27 mouse cellular contexts compared by ENCODE assay signal in genomic region chr5:129417516-129417915, GRCm38 (mm10).
DNase-seq lines count a peak whose midpoint lies in the region; ATAC-seq and TF ChIP-seq lines count a peak whose summit lies in the region.
"Had no signal": no experiment of that assay in that cellular context is flagged by ENCODE, and none has a peak within 500 bp of the region (broad histone marks: within the 10 kb centered on the region; RNA-seq: fewer than 3 reads in every experiment).

No protein-coding gene starts in this region.

- DNase-seq in frontal cortex, adult 2 months (ENCODE audit: extremely low spot score in 1 of 2, low spot score in 1 of 2): peak; percentile 16 to 31
- peak; percentile 55 for DNase-seq in lung, embryonic 14.5 days
- DNase-seq in lung, postnatal 4 days: no peak
- peak; percentile 51 for DNase-seq in embryonic facial prominence, embryonic 14.5 days (ENCODE audit: low spot score)
- DNase-seq in stomach, postnatal 0 days (ENCODE audit: low spot score): no peak
- no peak for DNase-seq in cerebellum, adult 18-20 months
- no peak for DNase-seq in adipocyte (ENCODE audit: low spot score)
- DNase-seq: adrenal gland, postnatal 10 days; cerebellum, adult 9-10 months; cerebellum, postnatal 36 days; gastrocnemius, postnatal 10 days; kidney, adult 8-10 months; kidney, postnatal 14 days; layer of hippocampus, adult 9-11 months; lung, postnatal 36 days; right cerebral cortex, adult 18-20 months had no signal

- H3K4me2 ChIP-seq in lung, embryonic 14.5 days: no peak overlapping the region
- no peak overlapping the region for H3K4me2 ChIP-seq in embryonic facial prominence, embryonic 14.5 days (ENCODE audit: low read depth, low read length)
- no peak overlapping the region for H3K4me2 ChIP-seq in stomach, postnatal 0 days (replicated peaks; ENCODE audit: low read depth)
- H3K4me2 ChIP-seq: embryonic facial prominence, embryonic 12.5 days; limb, embryonic 13.5 days; liver, embryonic 11.5 days; midbrain, embryonic 12.5 days; neural tube, embryonic 12.5 days had no signal

- ATAC-seq in frontal cortex, adult (ENCODE audit: low TSS enrichment): no peak
- no peak for ATAC-seq in lung, embryonic 14.5 days (ENCODE audit: insufficient read depth)
- no peak for ATAC-seq in embryonic facial prominence, embryonic 14.5 days (ENCODE audit: low read depth)
- ATAC-seq in stomach, postnatal 0 days (ENCODE audit: low FRiP score, low TSS enrichment): no peak
- ATAC-seq: CD4-positive, CD25-positive, alpha-beta regulatory T cell, adult 4 months; forebrain, embryonic 14.5 days; hindbrain, embryonic 16.5 days had no signal

- peaks cover 12% of the 10 kb centered on the region; the same call in 1 of the 2 replicates for H3K4me1 ChIP-seq in lung, embryonic 14.5 days (ENCODE audit: insufficient read depth)
- H3K4me1 ChIP-seq in embryonic facial prominence, embryonic 14.5 days (ENCODE audit: control insufficient read depth, insufficient read depth, low read length): 0 out of 2 replicates have a peak, but pooled peaks cover 5% of the 10 kb centered on the region
- H3K4me1 ChIP-seq in stomach, postnatal 0 days (replicated peaks; ENCODE audit: control insufficient read depth, insufficient read depth): no peaks in the 10 kb centered on the region
- H3K4me1 ChIP-seq: megakaryocyte, embryonic 14.5 days; midbrain, embryonic 12.5 days; neural tube, embryonic 12.5 days had no signal

- H3K36me3 ChIP-seq in lung, embryonic 14.5 days (ENCODE audit: insufficient read depth): no peaks in the 10 kb centered on the region
- H3K36me3 ChIP-seq in embryonic facial prominence, embryonic 14.5 days (ENCODE audit: control insufficient read depth, insufficient read depth, low read length): no peaks in the 10 kb centered on the region
- H3K36me3 ChIP-seq in stomach, postnatal 0 days (ENCODE audit: control insufficient read depth, insufficient read depth, low read length): no peaks in the 10 kb centered on the region
- H3K36me3 ChIP-seq: embryonic facial prominence, embryonic 12.5 days; limb, embryonic 13.5 days; midbrain, embryonic 12.5 days; neural tube, embryonic 12.5 days had no signal

- no peaks in the 10 kb centered on the region for H3K27me3 ChIP-seq in lung, embryonic 14.5 days (ENCODE audit: insufficient read depth, low read length)
- H3K27me3 ChIP-seq in embryonic facial prominence, embryonic 14.5 days (replicated peaks; ENCODE audit: control insufficient read depth, insufficient read depth, low read length): no peaks in the 10 kb centered on the region
- H3K27me3 ChIP-seq in stomach, postnatal 0 days (ENCODE audit: control insufficient read depth, insufficient read depth, low read length): no peaks in the 10 kb centered on the region
- H3K27me3 ChIP-seq: embryonic facial prominence, embryonic 12.5 days; limb, embryonic 13.5 days; megakaryocyte, embryonic 14.5 days; midbrain, embryonic 12.5 days; neural tube, embryonic 12.5 days had no signal

- H3K4me3 ChIP-seq in lung, embryonic 14.5 days (ENCODE audit: low read depth, low read length): no peak overlapping the region
- no peak overlapping the region for H3K4me3 ChIP-seq in embryonic facial prominence, embryonic 14.5 days (ENCODE audit: low read depth, low read length)
- no peak overlapping the region for H3K4me3 ChIP-seq in stomach, postnatal 0 days (ENCODE audit: low read depth, low read length)
- H3K4me3 ChIP-seq: embryonic facial prominence, embryonic 12.5 days; limb, embryonic 13.5 days; megakaryocyte, embryonic 14.5 days; midbrain, embryonic 12.5 days; myocyte; neural tube, embryonic 12.5 days had no signal

- no peak for TF ChIP-seq EP300 in stomach, postnatal 0 days (optimal IDR thresholded peaks at IDR 0.05)

- no peaks in the 10 kb centered on the region for H3K9me3 ChIP-seq in lung, embryonic 14.5 days (ENCODE audit: low read depth, low read length)
- H3K9me3 ChIP-seq in embryonic facial prominence, embryonic 14.5 days (ENCODE audit: control insufficient read depth, low read length): no peaks in the 10 kb centered on the region
- no peaks in the 10 kb centered on the region for H3K9me3 ChIP-seq in stomach, postnatal 0 days (ENCODE audit: control insufficient read depth, low read length)
- H3K9me3 ChIP-seq: embryonic facial prominence, embryonic 12.5 days; limb, embryonic 13.5 days; midbrain, embryonic 12.5 days; neural tube, embryonic 12.5 days had no signal

- WGBS in lung, embryonic 14.5 days: 28% methylated on average over 3 of the region's 3 CpGs
- 50% methylated on average over 3 of the region's 3 CpGs for WGBS in embryonic facial prominence, embryonic 14.5 days
- 30% methylated on average over 3 of the region's 3 CpGs for WGBS in stomach, postnatal 0 days

- H3K9ac ChIP-seq in lung, embryonic 14.5 days: no peak overlapping the region
- no peak overlapping the region for H3K9ac ChIP-seq in embryonic facial prominence, embryonic 14.5 days (ENCODE audit: low read depth, low read length)
- no peak overlapping the region for H3K9ac ChIP-seq in stomach, postnatal 0 days (ENCODE audit: low read length)
- H3K9ac ChIP-seq: embryonic facial prominence, embryonic 12.5 days; limb, embryonic 13.5 days; midbrain, embryonic 12.5 days; neural tube, embryonic 12.5 days had no signal

- peak overlapping the region; percentile 42; the same call in 1 of the 2 replicates for H3K27ac ChIP-seq in lung, embryonic 14.5 days (ENCODE audit: low read depth)
- H3K27ac ChIP-seq in embryonic facial prominence, embryonic 14.5 days (replicated peaks; ENCODE audit: low read depth, low read length): no peak overlapping the region
- H3K27ac ChIP-seq in stomach, postnatal 0 days (replicated peaks): peak overlapping the region; percentile 30; the same call in 1 of the 2 replicates
- H3K27ac ChIP-seq: embryonic facial prominence, embryonic 12.5 days; limb, embryonic 13.5 days; midbrain, embryonic 12.5 days; neural tube, embryonic 12.5 days had no signal

- TF ChIP-seq CTCF in lung, embryonic 14.5 days (IDR thresholded peaks at IDR 0.05; ENCODE audit: low read depth): no peak
- TF ChIP-seq CTCF in stomach, postnatal 0 days (IDR thresholded peaks at IDR 0.05; ENCODE audit: low read depth): no peak

Comparison
In these comparisons a context has a peak if more than half of its experiments do, and no peak if none do; other contexts are left out.
1. DNase-seq: peak in frontal cortex, adult 2 months (2 of 2), lung, embryonic 14.5 days (single experiment) and embryonic facial prominence, embryonic 14.5 days (single experiment); none in lung, postnatal 4 days (0 of 2), stomach, postnatal 0 days (single experiment), cerebellum, adult 18-20 months (0 of 2) and adipocyte (single experiment).